Mouse (Mus musculus) liver, embryonic 15.5 days (tissue): Measurements from ENCODE around the gene Gzma. TPM values are rescaled to one million over a fixed set of nuclear protein-coding genes. Genes with fewer than 3 reads are reported as not detected.

Source experiments
- ATAC-seq: fragments of 200-750 bp; cut with Nextera tagmentation; 2 replicates; pipeline ENCODE4 v1.8.0; 2017; ENCODE audit warnings: moderate number of reproducible peaks, mild to moderate bottlenecking, moderate library complexity; ENCODE audit not compliant: insufficient read depth
- H3K27ac ChIP-seq: fragments of 300-500 bp; sonication (generic); replicated peaks from 2 replicates; pipeline ENCODE4 v1.5.1; 2015; ENCODE audit warnings: mild to moderate bottlenecking, inconsistent platforms
- H3K27me3 ChIP-seq: fragments of 300-500 bp; sonication (generic); 2 replicates; pipeline ENCODE4 v1.6.1; 2015; ENCODE audit warnings: mild to moderate bottlenecking, inconsistent platforms
- H3K36me3 ChIP-seq: fragments of 300-500 bp; sonication (generic); replicated peaks from 2 replicates; pipeline ENCODE4 v1.6.1; 2015; ENCODE audit warnings: moderate library complexity, mild to moderate bottlenecking, inconsistent platforms
- H3K4me1 ChIP-seq: fragments of 300-500 bp; sonication (generic); replicated peaks from 2 replicates; pipeline ENCODE4 v1.6.1; 2015; ENCODE audit warnings: inconsistent platforms
- H3K4me2 ChIP-seq: fragments of 300-500 bp; sonication (generic); 2 replicates; pipeline ENCODE4 v1.6.1; 2015; ENCODE audit warnings: moderate library complexity, mild to moderate bottlenecking, inconsistent platforms
- H3K4me3 ChIP-seq: fragments of 300-500 bp; sonication (generic); replicated peaks from 2 replicates; pipeline ENCODE4 v1.5.1; 2015; ENCODE audit warnings: mild to moderate bottlenecking, inconsistent platforms
- H3K9ac ChIP-seq: fragments of 300-500 bp; sonication (generic); 2 replicates; pipeline ENCODE4 v1.6.1; 2015; ENCODE audit warnings: moderate library complexity, mild to moderate bottlenecking, inconsistent platforms
- H3K9me3 ChIP-seq: fragments of 300-500 bp; sonication (generic); replicated peaks from 2 replicates; pipeline ENCODE4 v1.6.1; 2016; ENCODE audit warnings: inconsistent platforms
- WGBS: fragments of 180-500 bp; shearing (Covaris S2); methylation state at CpG from one replicate; pipeline ENCODE4 v1.1.7; 2015; ENCODE audit warnings: mixed read lengths; ENCODE audit not compliant: insufficient replicate concordance; 5-methylcytosine and 5-hydroxymethylcytosine counted together
- polyA plus RNA-seq: library from polyadenylated mRNA; unstranded; fragments of >200 nt; fragmentation: Nextera tagmentation; extraction: Ambion mirVana; gene quantifications from 2 replicates; pipeline ENCODE4 v1.2.1, GENCODE M21; 2015

Gzma gene
- polyA plus RNA-seq, 1 experiment from 2014 or later: 2.2 TPM

DNA sequence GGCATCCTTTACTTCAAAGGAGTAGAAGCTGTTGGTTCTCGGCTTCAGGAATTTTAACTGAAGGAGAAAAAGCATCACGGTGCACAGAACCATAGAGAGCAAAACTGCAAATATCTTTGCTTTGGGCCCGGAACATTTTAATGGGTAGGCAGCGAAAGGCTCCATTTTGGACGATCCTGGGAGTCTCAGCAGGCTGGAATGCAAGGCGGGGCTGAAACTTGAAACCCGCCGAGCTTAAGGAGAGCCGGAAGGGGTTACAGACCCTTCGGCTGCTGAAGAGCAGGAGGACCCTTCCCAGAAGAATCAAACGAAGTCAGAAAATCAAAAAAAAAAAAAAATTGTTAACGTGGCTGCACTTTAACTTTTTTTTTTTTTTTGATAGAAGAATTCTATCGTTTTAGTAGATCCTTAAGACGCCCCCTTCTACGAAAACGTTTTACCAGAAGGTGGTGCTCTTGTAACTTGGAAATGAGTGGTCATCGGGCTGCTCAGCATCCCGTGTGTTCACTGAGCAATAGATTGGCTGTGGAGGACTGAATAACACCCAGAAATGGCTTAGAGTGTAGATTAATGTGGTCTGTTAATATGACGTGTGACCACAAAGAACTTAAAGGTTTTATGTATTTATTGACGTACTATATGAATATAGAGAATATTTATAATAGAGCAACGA lies 54.4 kb downstream of the Gzma start, which contains the start of gene Gpx8:
Gene Gpx8, minus strand, starts transcription at position 200 of the 673 bp plus-strand sequence.
- ATAC-seq: no peak
- Histone ChIP-seq H3K4me2 (peak within 1 kb of the TSS; percentile 13; the same call in 1 of the 2 replicates), H3K4me3 (peak within 1 kb of the TSS; percentile 30), H3K27me3 (peaks cover 27% of the 10 kb centered on the region), H3K4me1 (no peaks in the 10 kb centered on the region), H3K36me3 (no peaks in the 10 kb centered on the region), H3K9me3 (no peaks in the 10 kb centered on the region), H3K9ac (no peak within 1 kb of the TSS), H3K27ac (no peak within 1 kb of the TSS)
- WGBS: 6% methylated on average over 21 of the region's 21 CpGs

DNA sequence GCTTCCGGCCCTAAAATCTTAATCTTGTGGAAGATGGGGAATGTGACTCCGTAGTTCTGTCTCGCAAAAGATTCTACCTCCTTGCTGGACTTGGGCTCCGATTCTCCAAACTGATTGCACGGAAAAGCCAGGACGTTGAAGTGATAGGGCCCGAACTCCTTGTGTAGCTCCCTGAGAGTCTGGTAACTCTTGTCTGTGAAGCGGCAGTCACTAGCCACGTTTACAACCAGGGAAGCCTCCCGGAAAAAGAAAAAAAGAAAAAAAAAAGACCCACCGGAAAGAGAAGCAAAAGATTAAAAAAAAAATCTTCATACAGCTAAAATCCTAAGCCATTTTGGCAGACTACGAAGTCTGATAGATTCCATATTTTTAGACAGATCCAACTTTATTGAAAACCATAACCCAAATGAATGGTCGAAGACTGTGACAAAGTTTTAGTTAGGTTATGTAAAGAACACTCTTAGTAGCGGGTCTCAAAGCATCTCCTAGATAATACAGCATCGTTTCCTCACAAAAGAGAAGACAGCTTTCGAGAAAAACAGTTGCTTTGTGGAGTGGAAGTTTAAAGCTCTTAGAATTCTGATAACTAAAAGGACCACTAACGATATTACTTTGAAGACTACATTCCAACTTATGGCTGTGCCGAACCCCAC lies 55.2 kb downstream of the Gzma start:
- 30% methylated on average over 18 of the region's 18 CpGs for WGBS
- no peak for ATAC-seq
- Histone ChIP-seq H3K27me3 (peaks cover 32% of the 10 kb centered on the region), H3K4me2 (peak overlapping the region; percentile 13; the same call in 1 of the 2 replicates), H3K27ac (no peak overlapping the region), H3K9ac (no peak overlapping the region), H3K4me3 (peak overlapping the region; percentile 30), H3K9me3 (no peaks in the 10 kb centered on the region), H3K4me1 (no peaks in the 10 kb centered on the region), H3K36me3 (no peaks in the 10 kb centered on the region)

DNA sequence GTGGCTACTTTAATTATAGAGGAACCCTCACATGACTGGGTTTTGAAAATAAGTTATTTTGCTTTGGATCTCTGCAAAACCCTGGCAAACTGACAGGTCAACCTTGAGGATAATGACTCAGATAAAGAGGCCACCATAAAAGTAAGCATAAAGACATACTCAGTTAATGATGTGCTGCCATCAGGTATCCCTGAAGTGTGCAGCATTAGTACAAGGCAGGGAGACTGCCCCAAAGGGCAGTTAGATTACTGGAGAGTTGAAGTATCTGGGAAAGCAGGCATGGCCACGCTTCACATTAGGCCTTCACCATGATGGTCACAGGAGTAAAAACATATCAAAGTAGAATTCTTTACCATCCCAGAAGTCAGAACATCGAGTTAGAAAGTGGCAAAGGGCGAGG lies 55.9 kb downstream of the Gzma start:
- Histone ChIP-seq H3K4me3 (no peak overlapping the region), H3K36me3 (no peaks in the 10 kb centered on the region), H3K9me3 (no peaks in the 10 kb centered on the region), H3K27me3 (peaks cover 32% of the 10 kb centered on the region), H3K4me2 (no peak overlapping the region), H3K4me1 (no peaks in the 10 kb centered on the region), H3K27ac (no peak overlapping the region), H3K9ac (no peak overlapping the region)
- WGBS: 51% methylated on average over 3 of the region's 3 CpGs
- ATAC-seq: no peak

Other genes with a start within 250 kb of the Gzma start
- gene Mtrex, start 173.6 kb downstream of the Gzma start, polyA plus RNA-seq: 30.5 and 31.4 TPM in 2 replicates
- gene Dhx29, start 173.5 kb downstream of the Gzma start, polyA plus RNA-seq: 6.1 and 6.3 TPM in 2 replicates
- 0.15 and 0.48 TPM in 2 replicates for gene Ccno, start 113.2 kb downstream of the Gzma start, polyA plus RNA-seq
- gene Mcidas, start 107.1 kb downstream of the Gzma start, polyA plus RNA-seq: not detected in 2 replicates
- not detected in 2 replicates for gene Cdc20b, start 65.9 kb downstream of the Gzma start, polyA plus RNA-seq
- 5.7 and 6.7 TPM in 2 replicates for gene Gpx8, start 54.6 kb downstream of the Gzma start, polyA plus RNA-seq
- gene Esm1, start 108.7 kb upstream of the Gzma start, polyA plus RNA-seq: 0.58 and 0.61 TPM in 2 replicates
- not detected in 2 replicates for gene Gzmk, start 124.9 kb upstream of the Gzma start, polyA plus RNA-seq
- gene BC067074, start 192.2 kb upstream of the Gzma start, polyA plus RNA-seq: 0.18 and 0.24 TPM in 2 replicates